Mouse (Mus musculus): ENCODE data around the gene Ddx6. TPM values are rescaled to one million over a fixed set of nuclear protein-coding genes. Genes with fewer than 3 reads are reported as not detected.

Ddx6 gene
- polyA plus RNA-seq, 1 experiment from 2014 or later: 15.7 TPM

GRCm38 (mm10) chr9:44581423-44581822 is 23.3 kb upstream of the Ddx6 start:
- ATAC-seq (ENCODE audit: low read depth): 0 out of 2 replicates have a peak, but pooled peaks have one; percentile 23
- H3K36me3 ChIP-seq: no peaks in the 10 kb centered on the region
- no peak overlapping the region for H3K9ac ChIP-seq
- WGBS: 4% methylated on average over 3 of the region's 3 CpGs
- H3K4me3 ChIP-seq: no peak overlapping the region
- no peaks in the 10 kb centered on the region for H3K9me3 ChIP-seq
- no peak overlapping the region for H3K4me2 ChIP-seq
- peaks cover under 1% of the 10 kb centered on the region; the same call in 1 of the 2 replicates for H3K4me1 ChIP-seq (replicated peaks)
- no peak overlapping the region for H3K27ac ChIP-seq (replicated peaks)
- H3K27me3 ChIP-seq: no peaks in the 10 kb centered on the region

GRCm38 (mm10) chr9:44582390-44582789 is 22.3 kb upstream of the Ddx6 start:
- no peak overlapping the region for H3K27ac ChIP-seq (replicated peaks)
- no peaks in the 10 kb centered on the region for H3K27me3 ChIP-seq
- H3K9ac ChIP-seq: no peak overlapping the region
- peaks cover 6% of the 10 kb centered on the region; the same call in 1 of the 2 replicates for H3K4me1 ChIP-seq (replicated peaks)
- WGBS: 86% methylated on average over 16 of the region's 16 CpGs
- no peak overlapping the region for H3K4me3 ChIP-seq
- no peak for ATAC-seq (ENCODE audit: low read depth)
- no peaks in the 10 kb centered on the region for H3K9me3 ChIP-seq
- no peaks in the 10 kb centered on the region for H3K36me3 ChIP-seq
- no peak overlapping the region for H3K4me2 ChIP-seq

- H3K4me3 ChIP-seq: no peak overlapping the region
- H3K9ac ChIP-seq: no peak overlapping the region
- no peak overlapping the region for H3K4me2 ChIP-seq
- H3K27ac ChIP-seq (replicated peaks): no peak overlapping the region
- peaks cover 6% of the 10 kb centered on the region; the same call in 1 of the 2 replicates for H3K4me1 ChIP-seq (replicated peaks)
- 62% methylated on average over 8 of the region's 8 CpGs for WGBS
- H3K9me3 ChIP-seq: no peaks in the 10 kb centered on the region
- H3K36me3 ChIP-seq: no peaks in the 10 kb centered on the region
- no peaks in the 10 kb centered on the region for H3K27me3 ChIP-seq
- ATAC-seq (ENCODE audit: low read depth): no peak
These were observed 17.9 kb upstream of the Ddx6 start for GRCm38 (mm10) chr9:44586640-44587261.

- Histone ChIP-seq H3K27me3 (no peaks in the 10 kb centered on the region), H3K9me3 (no peaks in the 10 kb centered on the region), H3K36me3 (no peaks in the 10 kb centered on the region), H3K27ac (replicated peaks) (no peak overlapping the region), H3K4me2 (no peak overlapping the region), H3K4me3 (no peak overlapping the region), H3K9ac (no peak overlapping the region), H3K4me1 (replicated peaks) (peaks cover 6% of the 10 kb centered on the region; the same call in 1 of the 2 replicates)
- no peak for ATAC-seq (ENCODE audit: low read depth)
- 89% methylated on average over 9 of the region's 9 CpGs for WGBS
These were observed 17.2 kb upstream of the Ddx6 start for GRCm38 (mm10) chr9:44587262-44588160.

- WGBS: 75% methylated on average over 9 of the region's 9 CpGs
- H3K4me1 ChIP-seq (replicated peaks): peaks cover 6% of the 10 kb centered on the region; the same call in 1 of the 2 replicates
These were observed 16.1 kb upstream of the Ddx6 start for GRCm38 (mm10) chr9:44588605-44589004.

GRCm38 (mm10) chr9:44589095-44589494 is 15.6 kb upstream of the Ddx6 start:
- Histone ChIP-seq H3K27ac (replicated peaks) (no peak overlapping the region), H3K4me3 (no peak overlapping the region), H3K4me2 (no peak overlapping the region), H3K9me3 (no peaks in the 10 kb centered on the region), H3K36me3 (no peaks in the 10 kb centered on the region), H3K27me3 (no peaks in the 10 kb centered on the region), H3K4me1 (replicated peaks) (peaks cover 6% of the 10 kb centered on the region; the same call in 1 of the 2 replicates), H3K9ac (no peak overlapping the region)
- no peak for ATAC-seq (ENCODE audit: low read depth)

More at GRCm38 (mm10) chr9:44588605-44589004, 16.1 kb upstream of the Ddx6 start:
- no peak overlapping the region for H3K9ac ChIP-seq
- H3K4me2 ChIP-seq: no peak overlapping the region
- H3K9me3 ChIP-seq: no peaks in the 10 kb centered on the region
- no peaks in the 10 kb centered on the region for H3K27me3 ChIP-seq
- ATAC-seq (ENCODE audit: low read depth): no peak
- H3K4me3 ChIP-seq: no peak overlapping the region
- H3K36me3 ChIP-seq: no peaks in the 10 kb centered on the region
- no peak overlapping the region for H3K27ac ChIP-seq (replicated peaks)

GRCm38 (mm10) chr9:44590969-44591368 is 13.7 kb upstream of the Ddx6 start:
- peaks cover 6% of the 10 kb centered on the region; the same call in 1 of the 2 replicates for H3K4me1 ChIP-seq (replicated peaks)
- no peaks in the 10 kb centered on the region for H3K27me3 ChIP-seq
- H3K9ac ChIP-seq: no peak overlapping the region
- no peaks in the 10 kb centered on the region for H3K9me3 ChIP-seq
- no peak for ATAC-seq (ENCODE audit: low read depth)
- H3K27ac ChIP-seq (replicated peaks): no peak overlapping the region
- no peak overlapping the region for H3K4me3 ChIP-seq
- H3K4me2 ChIP-seq: no peak overlapping the region
- WGBS: 23% methylated on average over 2 of the region's 2 CpGs
- H3K36me3 ChIP-seq: no peaks in the 10 kb centered on the region

- H3K9me3 ChIP-seq: no peaks in the 10 kb centered on the region
- H3K4me2 ChIP-seq: no peak overlapping the region
- ATAC-seq (ENCODE audit: low read depth): no peak
- no peaks in the 10 kb centered on the region for H3K27me3 ChIP-seq
- peaks cover 3% of the 10 kb centered on the region; the same call in 1 of the 2 replicates for H3K4me1 ChIP-seq (replicated peaks)
- H3K4me3 ChIP-seq: no peak overlapping the region
- H3K36me3 ChIP-seq: no peaks in the 10 kb centered on the region
- H3K27ac ChIP-seq (replicated peaks): no peak overlapping the region
- no peak overlapping the region for H3K9ac ChIP-seq
- 86% methylated on average over 7 of the region's 7 CpGs for whole genome bisulfite sequencing
These were observed 13.0 kb upstream of the Ddx6 start for GRCm38 (mm10) chr9:44591595-44592188.

- H3K36me3 ChIP-seq: no peaks in the 10 kb centered on the region
- no peak for ATAC-seq (ENCODE audit: low read depth)
- H3K4me1 ChIP-seq (replicated peaks): no peaks in the 10 kb centered on the region
- H3K27ac ChIP-seq (replicated peaks): no peak overlapping the region
- no peak overlapping the region for H3K9ac ChIP-seq
- no peak overlapping the region for H3K4me3 ChIP-seq
- H3K9me3 ChIP-seq: no peaks in the 10 kb centered on the region
- 83% methylated on average over 4 of the region's 4 CpGs for whole genome bisulfite sequencing
- H3K4me2 ChIP-seq: no peak overlapping the region
- no peaks in the 10 kb centered on the region for H3K27me3 ChIP-seq
These were observed 11.5 kb upstream of the Ddx6 start for GRCm38 (mm10) chr9:44593221-44593620.

- Histone ChIP-seq H3K4me2 (no peak overlapping the region), H3K9ac (no peak overlapping the region), H3K4me3 (no peak overlapping the region), H3K9me3 (no peaks in the 10 kb centered on the region), H3K27ac (replicated peaks) (no peak overlapping the region), H3K4me1 (replicated peaks) (peaks cover 7% of the 10 kb centered on the region), H3K36me3 (no peaks in the 10 kb centered on the region), H3K27me3 (no peaks in the 10 kb centered on the region)
- WGBS: 69% methylated on average over 4 of the region's 4 CpGs
- no peak for ATAC-seq (ENCODE audit: low read depth)
These were observed 10.8 kb upstream of the Ddx6 start for GRCm38 (mm10) chr9:44593886-44594285.

GRCm38 (mm10) chr9:44594901-44595536 is 9.7 kb upstream of the Ddx6 start:
- no peak for ATAC-seq (ENCODE audit: low read depth)
- Histone ChIP-seq H3K4me3 (no peak overlapping the region), H3K4me1 (replicated peaks) (peaks cover 16% of the 10 kb centered on the region), H3K36me3 (no peaks in the 10 kb centered on the region), H3K27me3 (no peaks in the 10 kb centered on the region), H3K9me3 (no peaks in the 10 kb centered on the region), H3K9ac (no peak overlapping the region), H3K4me2 (no peak overlapping the region), H3K27ac (replicated peaks) (no peak overlapping the region)
- 80% methylated on average over 9 of the region's 9 CpGs for WGBS

- H3K4me1 ChIP-seq (replicated peaks): peaks cover 17% of the 10 kb centered on the region
- no peaks in the 10 kb centered on the region for H3K27me3 ChIP-seq
- no peaks in the 10 kb centered on the region for H3K9me3 ChIP-seq
- H3K9ac ChIP-seq: no peak overlapping the region
- H3K36me3 ChIP-seq: no peaks in the 10 kb centered on the region
- H3K4me3 ChIP-seq: no peak overlapping the region
- H3K4me2 ChIP-seq: no peak overlapping the region
- ATAC-seq (ENCODE audit: low read depth): no peak
- H3K27ac ChIP-seq (replicated peaks): no peak overlapping the region
- 85% methylated on average over 1 of the region's 1 CpGs for WGBS
These were observed 9.2 kb upstream of the Ddx6 start for GRCm38 (mm10) chr9:44595537-44595930.

All from neural tube, embryonic 13.5 days (tissue).